Mouse (Mus musculus) left cerebral cortex, adult 18-20 months (tissue): ENCODE data around the gene Plxdc2. TPM values are rescaled to one million over a fixed set of nuclear protein-coding genes. Genes with fewer than 3 reads are reported as not detected.
"Not testable (repeated sequence)": the region's sequence is repeated elsewhere in the genome, so short reads cannot be mapped to it uniquely, and the experiment has no call there.

Source experiments
- DNase-seq, 2 experiments: peaks; one replicate each; pipeline ENCODE4 v3.0.0; 2021 to 2022; ENCODE audit warnings: low spot score in 2 of 2, mixed read lengths in 1 of 2
- total RNA-seq, 2 experiments: library from RNA; stranded (reverse); gene quantifications; 2 replicates each; pipeline ENCODE4 v1.2.3; 2021

Plxdc2 gene
- total RNA-seq, 2 experiments from 2014 or later = 28.9 to 29.9 TPM

GRCm38 (mm10) chr2:16738241-16738640 is 382.1 kb downstream of the Plxdc2 start:
- DNase-seq = peak; percentile 75 to 80

GRCm38 (mm10) chr2:16741813-16742212 is 385.7 kb downstream of the Plxdc2 start:
- DNase-seq = no peak

- DNase-seq = no peak
Measured at GRCm38 (mm10) chr2:16743568-16743967, 387.5 kb downstream of the Plxdc2 start.

- no peak for DNase-seq
Measured at GRCm38 (mm10) chr2:16749302-16749909, 393.3 kb downstream of the Plxdc2 start.

- DNase-seq = no peak
Measured at GRCm38 (mm10) chr2:16757158-16757557, 401.1 kb downstream of the Plxdc2 start.

- no peak for DNase-seq
Measured at GRCm38 (mm10) chr2:16759766-16760165, 403.7 kb downstream of the Plxdc2 start.

- not testable (repeated sequence) for DNase-seq
Measured at GRCm38 (mm10) chr2:16769149-16769548, 413.0 kb downstream of the Plxdc2 start.

- no peak for DNase-seq
Measured at GRCm38 (mm10) chr2:16773398-16774113, 417.5 kb downstream of the Plxdc2 start.

GRCm38 (mm10) chr2:16774114-16774433 is 418.0 kb downstream of the Plxdc2 start:
- no peak for DNase-seq

- peak; percentile 2 to 16 for DNase-seq
Measured at GRCm38 (mm10) chr2:16795283-16795682, 439.2 kb downstream of the Plxdc2 start.
